Mouse (Mus musculus) G1E (cell line): Measurements from ENCODE around the gene Smim13. TPM values are rescaled to one million over a fixed set of nuclear protein-coding genes. Genes with fewer than 3 reads are reported as not detected.
A peak's percentile ranks its signal among the peaks of the same experiment; 100 is the strongest.
"Not testable (repeated sequence)": the region's sequence is repeated elsewhere in the genome, so short reads cannot be mapped to it uniquely, and the experiment has no call there.

Source experiments
- ATAC-seq: 2 replicates; pipeline ENCODE4 v1.8.0; 2016; ENCODE audit warnings: mild to moderate bottlenecking; ENCODE audit not compliant: insufficient number of reproducible peaks, poor library complexity, low FRiP score, severe bottlenecking; ENCODE audit errors: extremely low read depth
- DNase-seq: peaks from one replicate; pipeline ENCODE4 v3.0.0; 2012; ENCODE audit warnings: low spot score
- H3K27me3 ChIP-seq: 2 replicates; pipeline ENCODE4 v1.6.1; 2012; ENCODE audit warnings: mild to moderate bottlenecking, low read length, inconsistent platforms; ENCODE audit not compliant: insufficient read depth
- H3K36me3 ChIP-seq: replicated peaks from 2 replicates; pipeline ENCODE3; 2012; ENCODE audit warnings: mild to moderate bottlenecking, inconsistent platforms
- H3K4me1 ChIP-seq: 2 replicates; pipeline ENCODE4 v1.6.1; 2012; ENCODE audit warnings: low read depth, low read length, inconsistent platforms, mixed read lengths; ENCODE audit not compliant: insufficient read depth
- H3K4me3 ChIP-seq: 2 replicates; pipeline ENCODE4 v1.5.1; 2012; ENCODE audit warnings: low read depth, mild to moderate bottlenecking, inconsistent platforms, low read length, moderate library complexity, mixed read lengths
- H3K9me3 ChIP-seq: replicated peaks from 2 replicates; pipeline ENCODE4 v1.6.1; 2012; ENCODE audit warnings: inconsistent platforms
- CTCF ChIP-seq: IDR thresholded peaks from 2 replicates; pipeline ENCODE4 v1.5.1; 2012; ENCODE audit warnings: low read depth, low read length, inconsistent platforms, mixed read lengths
- GATA1 ChIP-seq: IDR thresholded peaks from 2 replicates; pipeline ENCODE4 v1.6.1; 2012; ENCODE audit warnings: borderline replicate concordance, low read length, inconsistent platforms, mixed read lengths
- GATA2 ChIP-seq: IDR thresholded peaks from 2 replicates; pipeline ENCODE4 v1.6.1; 2012; ENCODE audit warnings: low read depth, low read length, inconsistent platforms, borderline replicate concordance
- POLR2AphosphoS5 ChIP-seq: IDR thresholded peaks from 2 replicates; pipeline ENCODE4 v1.6.1; 2012; ENCODE audit warnings: low read depth, low read length, inconsistent platforms; ENCODE audit not compliant: insufficient replicate concordance
- TAL1 ChIP-seq: conservative IDR thresholded peaks from 2 replicates; pipeline ENCODE4 v1.6.1; 2012; ENCODE audit warnings: low read depth, low read length, inconsistent platforms, mixed read lengths
- polyA plus RNA-seq: library from polyadenylated mRNA; stranded (reverse); fragments of >175 nt; gene quantifications from 2 replicates; pipeline ENCODE4 v1.2.3, GENCODE M21; 2012
- total RNA-seq, 2 experiments: library from RNA; stranded (forward) in 1 of 2; stranded (reverse) in 1 of 2; fragments of 200-1000 nt in 1 of 2; fragments of >200 nt in 1 of 2; fragmentation: Nextera tagmentation in 1 of 2; gene quantifications; 2 replicates each; pipeline ENCODE4 v1.2.3; 2014 to 2017

Gene Smim13
- total and polyA plus RNA-seq, 3 experiments, result 2.4 to 22.4 (median 14.4) TPM

- Histone ChIP-seq H3K36me3 (peaks cover 16% of the 10 kb centered on the region), H3K9me3 (no peaks in the 10 kb centered on the region), H3K4me1 (peaks cover 44% of the 10 kb centered on the region), H3K27me3 (peaks cover 16% of the 10 kb centered on the region), H3K4me3 (peak overlapping the region; percentile 92)
- TF ChIP-seq TAL1 (peak; percentile 63), GATA2 (no peak), POLR2AphosphoS5 (no peak)
- ATAC-seq (peak; percentile 52), DNase-seq (peak; percentile 27)
Observed at GRCm38 (mm10) chr13:41248751-41249520, 708 bp upstream of the Smim13 start.

- peak; percentile 23 for DNase-seq
- ATAC-seq, result no peak
- peaks cover 7% of the 10 kb centered on the region for H3K27me3 ChIP-seq
- peaks cover 43% of the 10 kb centered on the region for H3K4me1 ChIP-seq
- no peak for TF ChIP-seq TAL1
- TF ChIP-seq CTCF, result no peak
- no peak for TF ChIP-seq POLR2AphosphoS5
- no peak for TF ChIP-seq GATA2
- TF ChIP-seq GATA1, result no peak
- H3K9me3 ChIP-seq, result no peaks in the 10 kb centered on the region
- H3K36me3 ChIP-seq, result peaks cover 24% of the 10 kb centered on the region
- H3K4me3 ChIP-seq, result peak overlapping the region; percentile 92
Observed at GRCm38 (mm10) chr13:41250318-41250981, 806 bp downstream of the Smim13 start.

- DNase-seq, H3K27me3 ChIP-seq, H3K9me3 ChIP-seq, ATAC-seq, H3K4me3 ChIP-seq: not testable (repeated sequence)
- H3K36me3 ChIP-seq, result peaks cover 26% of the 10 kb centered on the region
- peaks cover 47% of the 10 kb centered on the region for H3K4me1 ChIP-seq
Observed at GRCm38 (mm10) chr13:41251232-41251631, 1.6 kb downstream of the Smim13 start.

- H3K9me3 ChIP-seq, result no peaks in the 10 kb centered on the region
- no peak for DNase-seq
- no peaks in the 10 kb centered on the region for H3K27me3 ChIP-seq
- no peak for ATAC-seq
- H3K36me3 ChIP-seq, result peaks cover 26% of the 10 kb centered on the region
- TF ChIP-seq POLR2AphosphoS5 (no peak), TAL1 (no peak), CTCF (no peak), GATA1 (no peak), GATA2 (no peak)
- H3K4me1 ChIP-seq, result peaks cover 51% of the 10 kb centered on the region
- no peak overlapping the region for H3K4me3 ChIP-seq
Observed at GRCm38 (mm10) chr13:41251667-41252066, 2.0 kb downstream of the Smim13 start.

GRCm38 (mm10) chr13:41252141-41252540, 2.5 kb downstream of the Smim13 start:
- ATAC-seq, result no peak
- Histone ChIP-seq H3K9me3 (no peaks in the 10 kb centered on the region), H3K4me3 (no peak overlapping the region), H3K4me1 (peaks cover 56% of the 10 kb centered on the region), H3K36me3 (peaks cover 26% of the 10 kb centered on the region), H3K27me3 (no peaks in the 10 kb centered on the region)
- DNase-seq, result no peak
- TF ChIP-seq CTCF (no peak), POLR2AphosphoS5 (no peak), GATA2 (no peak), GATA1 (no peak), TAL1 (no peak)

- H3K4me3 ChIP-seq, result no peak overlapping the region
- no peaks in the 10 kb centered on the region for H3K27me3 ChIP-seq
- peaks cover 29% of the 10 kb centered on the region for H3K36me3 ChIP-seq
- no peak for ATAC-seq
- no peaks in the 10 kb centered on the region for H3K9me3 ChIP-seq
- DNase-seq, result no peak
- TF ChIP-seq TAL1 (no peak), GATA1 (no peak), POLR2AphosphoS5 (no peak), CTCF (no peak), GATA2 (no peak)
- H3K4me1 ChIP-seq, result peaks cover 59% of the 10 kb centered on the region
Observed at GRCm38 (mm10) chr13:41252736-41253135, 3.1 kb downstream of the Smim13 start.
